18 mouse cellular contexts compared by ENCODE assay signal in the genomic region with DNA sequence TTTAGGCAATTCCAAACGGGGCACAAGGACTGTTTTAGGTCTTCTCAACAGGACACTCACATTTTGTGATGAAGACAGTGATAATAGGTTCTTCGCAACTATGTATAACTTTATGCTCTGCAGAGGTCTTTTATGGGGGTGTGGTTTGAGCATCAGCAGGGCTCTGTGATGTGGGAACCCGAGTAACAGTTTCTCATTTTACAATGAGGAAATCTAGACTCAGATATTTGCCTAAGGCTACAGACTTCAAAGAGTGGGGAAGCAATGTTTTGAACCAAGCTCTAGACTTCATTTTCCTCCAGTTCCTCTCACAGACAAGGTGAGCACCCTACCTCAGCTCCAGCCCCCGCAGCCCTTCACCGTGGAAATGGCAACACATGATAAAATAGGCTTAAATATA. TPM values are rescaled to one million over a fixed set of nuclear protein-coding genes. Genes with fewer than 3 reads are reported as not detected.
DNase-seq lines count a peak whose midpoint lies in the region; ATAC-seq lines count a peak whose summit lies in the region.
"Had no signal": no experiment of that assay in that cellular context is flagged by ENCODE, and none has a peak within 500 bp of the region (broad histone marks: within the 10 kb centered on the region; RNA-seq: fewer than 3 reads in every experiment).

No protein-coding gene starts in this region.

- intact Hi-C loops in left cerebral cortex, postnatal 10 days (cut with DNase I): no loop called here

- peak; percentile 48 for DNase-seq in heart, adult 11 months
- DNase-seq in heart, adult 9 months (ENCODE audit: low spot score in 2 of 2): no peak
- DNase-seq in CD4-positive helper T cell, adult 2 months (ENCODE audit: low read depth, low spot score): peak; percentile 70
- DNase-seq in thymus, postnatal 36 days: peak; percentile 12 to 24
- no peak for DNase-seq in gastrocnemius, adult 18-20 months (ENCODE audit: low spot score)
- DNase-seq in left cerebral cortex, postnatal 10 days (ENCODE audit: extremely low spot score in 1 of 2, low spot score in 2 of 2): no peak
- DNase-seq: adrenal gland, postnatal 14 days; cerebellum, adult 11 months; cerebellum, adult 9-11 months; embryo, embryonic 11 days; gastrocnemius, adult 2 months; heart, postnatal 14 days; kidney, adult 2 months; layer of hippocampus, adult 9-11 months; liver had no signal

- ATAC-seq in inflammation-experienced regulatory T-cells, adult 6 months: peak; percentile 61
- ATAC-seq: forebrain, embryonic 14.5 days; midbrain, embryonic 16.5 days had no signal

RNA-seq across cellular contexts. Expression of a gene that starts 23.8 kb away (rescaled TPM):
- polyA plus RNA-seq in inflammation-experienced regulatory T-cells, adult 6 months (2017; shearing (Covaris generic)): 1 to 10 TPM; 1.1 to 6.1 (median 4.0) TPM
- total RNA-seq in gastrocnemius, adult 18-20 months (2021): 1 to 10 TPM; 2.4 to 2.5 TPM
- 10 to 100 TPM; 65.0 to 71.9 TPM for total RNA-seq in left cerebral cortex, postnatal 10 days (2021)

Comparison
In these comparisons a context has a peak if more than half of its experiments do, and no peak if none do; other contexts are left out.
1. DNase-seq: peak in heart, adult 11 months (single experiment), CD4-positive helper T cell, adult 2 months (single experiment) and thymus, postnatal 36 days (2 of 2); none in heart, adult 9 months (0 of 2), gastrocnemius, adult 18-20 months (single experiment) and left cerebral cortex, postnatal 10 days (0 of 2).
2. RNA of a gene that starts 23.8 kb away (total RNA-seq): 65.0 to 71.9 TPM in left cerebral cortex, postnatal 10 days; 2.4 to 2.5 TPM in gastrocnemius, adult 18-20 months; every median in the first group is over 10 times any median in the second.